Mouse (Mus musculus) brain, adult 2 months (tissue): ENCODE measurements around the gene Card6.

ENCODE experiments used
- DNase-seq: peaks from one replicate; pipeline ENCODE4 v3.0.0; 2011; ENCODE audit warnings: low read depth, low spot score

The Card6 gene

GRCm38 (mm10) chr15:5088850-5089608, 19.3 kb downstream of the Card6 start:
- DNase-seq: no peak

GRCm38 (mm10) chr15:5086162-5086561, 22.2 kb downstream of the Card6 start:
- peak; percentile 60 for DNase-seq

- DNase-seq: peak; percentile 42
Observed at GRCm38 (mm10) chr15:5081235-5081634, 27.1 kb downstream of the Card6 start.

GRCm38 (mm10) chr15:5068801-5069518, 39.4 kb downstream of the Card6 start:
- DNase-seq: peak; percentile 92

- DNase-seq: no peak
Observed at GRCm38 (mm10) chr15:5063635-5064034, 44.7 kb downstream of the Card6 start, which contains the start of gene C7. C7 (minus strand) TSS chr15:5063740.
